Mouse (Mus musculus) heart, postnatal 0 days (tissue): ENCODE measurements at regions not wholly inside any gene's neighbourhood (a gene's known extent, or its start where the extent isn't known, plus 50 kb on each side); places are given as distances from the start of the nearest gene placed in this dataset.
A peak's percentile ranks its signal among the peaks of the same experiment; 100 is the strongest.

Source experiments
- ATAC-seq: fragments of 200-750 bp; cut with Nextera tagmentation; 2 replicates; pipeline ENCODE4 v1.8.0; 2017; ENCODE audit warnings: low read depth, moderate number of reproducible peaks, moderate library complexity; ENCODE audit not compliant: insufficient read depth
- DNase-seq: peaks from one replicate; pipeline ENCODE4 v3.0.0-alpha.2; 2016; ENCODE audit warnings: low spot score
- H3K27ac ChIP-seq: fragments of 300-500 bp; sonication (generic); 2 replicates; pipeline ENCODE4 v1.5.1; 2014; ENCODE audit warnings: low read depth, mild to moderate bottlenecking
- H3K27me3 ChIP-seq: fragments of 300-500 bp; sonication (generic); 2 replicates; pipeline ENCODE4 v1.6.1; 2014; ENCODE audit warnings: low read length, mixed read lengths; ENCODE audit not compliant: control insufficient read depth, insufficient read depth
- H3K36me3 ChIP-seq: fragments of 300-500 bp; sonication (generic); replicated peaks from 2 replicates; pipeline ENCODE4 v1.6.1; 2014; ENCODE audit warnings: low read length, mixed read lengths; ENCODE audit not compliant: control insufficient read depth, insufficient read depth
- H3K4me1 ChIP-seq: fragments of 300-500 bp; sonication (generic); 2 replicates; pipeline ENCODE4 v1.6.1; 2014; ENCODE audit warnings: antibody characterized with exemption; ENCODE audit not compliant: control insufficient read depth, insufficient read depth
- H3K4me2 ChIP-seq: fragments of 300-500 bp; sonication (generic); 2 replicates; pipeline ENCODE4 v1.6.1; 2014; ENCODE audit warnings: low read depth, mild to moderate bottlenecking, low read length, moderate library complexity
- H3K4me3 ChIP-seq: fragments of 300-500 bp; sonication (generic); 2 replicates; pipeline ENCODE4 v1.5.1; 2014; ENCODE audit warnings: low read depth, low read length
- H3K9ac ChIP-seq: fragments of 300-500 bp; sonication (generic); replicated peaks from 2 replicates; pipeline ENCODE4 v1.6.1; 2014; ENCODE audit warnings: low read depth, low read length, mixed read lengths
- H3K9me3 ChIP-seq: fragments of 300-500 bp; sonication (generic); replicated peaks from 2 replicates; pipeline ENCODE4 v1.6.1; 2016; ENCODE audit warnings: low read length; ENCODE audit not compliant: control insufficient read depth
- CTCF ChIP-seq: IDR thresholded peaks from 2 replicates; pipeline ENCODE4 v1.5.1; 2016; ENCODE audit warnings: antibody characterized with exemption, control low read depth, low read depth
- EP300 ChIP-seq: IDR thresholded peaks from 2 replicates; pipeline ENCODE4 v1.6.1; 2016; ENCODE audit warnings: antibody characterized with exemption, low read depth
- WGBS: fragments of 180-500 bp; shearing (Covaris S2); extraction: QIAGEN DNeasy Blood & Tissue Kit; methylation state at CpG from one replicate; pipeline ENCODE4 v1.1.7; 2014; 5-methylcytosine and 5-hydroxymethylcytosine counted together

DNA sequence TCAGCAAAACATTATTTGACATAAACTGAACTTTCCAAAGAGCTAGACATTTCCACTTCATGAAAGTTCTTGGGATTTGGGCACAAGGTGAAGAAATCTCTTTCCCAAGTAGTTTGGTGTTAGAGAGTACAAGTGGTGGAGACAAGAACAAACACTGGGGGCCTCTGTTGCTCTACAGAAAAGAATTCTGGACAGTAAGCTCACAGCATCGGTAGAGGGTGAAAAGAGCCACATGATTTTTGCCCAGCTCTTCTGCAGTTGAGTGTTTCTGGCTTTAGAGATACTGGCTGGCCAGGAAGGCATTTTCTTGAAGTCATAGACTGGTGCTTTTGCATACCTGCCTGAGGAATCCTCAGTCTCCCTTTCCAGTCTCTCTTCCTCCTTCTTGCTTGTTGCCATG is 127.8 kb downstream of the Stk31 start:
- no peak overlapping the region for H3K4me2 ChIP-seq
- no peak overlapping the region for H3K4me3 ChIP-seq
- H3K9me3 ChIP-seq, result no peaks in the 10 kb centered on the region
- 0% methylated on average over 1 of the region's 1 CpGs for WGBS
- no peak for ATAC-seq
- H3K36me3 ChIP-seq, result no peaks in the 10 kb centered on the region
- TF ChIP-seq CTCF, result peak; percentile 50
- TF ChIP-seq EP300, result no peak
- no peaks in the 10 kb centered on the region for H3K4me1 ChIP-seq
- peak; percentile 59 for DNase-seq
- H3K27me3 ChIP-seq, result no peaks in the 10 kb centered on the region
- H3K27ac ChIP-seq, result no peak overlapping the region
- no peak overlapping the region for H3K9ac ChIP-seq

DNA sequence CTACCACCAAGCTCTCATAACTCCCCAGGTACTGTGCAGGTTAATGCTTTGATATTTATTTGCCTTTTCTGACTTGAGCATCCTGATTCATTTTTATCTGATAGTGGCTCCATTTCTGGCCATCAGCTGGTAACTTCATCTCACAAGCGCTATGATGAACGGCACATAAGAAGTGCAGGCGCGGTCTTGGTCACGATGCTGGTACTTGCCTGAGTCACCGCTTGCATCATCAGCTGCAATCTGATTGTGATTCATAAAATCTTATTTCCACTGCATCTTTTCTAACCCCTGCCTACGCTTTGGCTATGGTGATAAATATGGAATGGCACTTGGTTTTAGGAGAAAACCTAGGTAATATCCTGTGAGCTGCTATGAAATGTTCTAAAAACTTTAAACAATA is 128.3 kb downstream of the Stk31 start:
- Histone ChIP-seq H3K27ac (no peak overlapping the region), H3K4me3 (no peak overlapping the region), H3K36me3 (no peaks in the 10 kb centered on the region), H3K4me2 (no peak overlapping the region), H3K27me3 (no peaks in the 10 kb centered on the region), H3K9me3 (no peaks in the 10 kb centered on the region), H3K9ac (no peak overlapping the region), H3K4me1 (no peaks in the 10 kb centered on the region)
- no peak for DNase-seq
- no peak for ATAC-seq
- TF ChIP-seq CTCF (no peak), EP300 (no peak)
- WGBS, result 80% methylated on average over 7 of the region's 7 CpGs

DNA sequence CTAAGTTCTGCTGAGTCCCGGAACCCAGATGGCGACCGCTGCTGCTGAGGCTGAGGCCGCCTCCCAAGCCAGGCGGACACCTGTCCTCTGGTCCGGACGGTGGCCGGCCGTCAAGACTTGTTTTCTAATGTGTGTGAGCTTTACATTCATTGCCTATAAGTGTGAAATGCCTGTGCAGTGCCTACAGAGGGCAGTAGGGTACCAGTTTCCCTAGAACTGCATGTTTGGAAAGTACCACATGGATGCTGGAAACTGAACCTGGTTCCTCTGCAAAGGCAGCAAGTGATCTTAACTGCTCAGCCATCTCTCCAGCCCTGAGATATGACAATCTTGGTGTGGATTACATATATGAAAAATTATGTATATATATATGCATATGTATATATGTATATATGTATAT is 138.6 kb downstream of the Stk31 start:
- ATAC-seq (no peak), DNase-seq (no peak)
- TF ChIP-seq CTCF (peak; percentile 18; the same call in 1 of the 2 replicates), EP300 (no peak)
- no peak overlapping the region for H3K4me3 ChIP-seq
- whole genome bisulfite sequencing, result 95% methylated on average over 6 of the region's 9 CpGs
- no peaks in the 10 kb centered on the region for H3K4me1 ChIP-seq
- no peaks in the 10 kb centered on the region for H3K9me3 ChIP-seq
- no peak overlapping the region for H3K4me2 ChIP-seq
- H3K36me3 ChIP-seq, result no peaks in the 10 kb centered on the region
- no peak overlapping the region for H3K27ac ChIP-seq
- H3K27me3 ChIP-seq, result no peaks in the 10 kb centered on the region
- H3K9ac ChIP-seq, result no peak overlapping the region

DNA sequence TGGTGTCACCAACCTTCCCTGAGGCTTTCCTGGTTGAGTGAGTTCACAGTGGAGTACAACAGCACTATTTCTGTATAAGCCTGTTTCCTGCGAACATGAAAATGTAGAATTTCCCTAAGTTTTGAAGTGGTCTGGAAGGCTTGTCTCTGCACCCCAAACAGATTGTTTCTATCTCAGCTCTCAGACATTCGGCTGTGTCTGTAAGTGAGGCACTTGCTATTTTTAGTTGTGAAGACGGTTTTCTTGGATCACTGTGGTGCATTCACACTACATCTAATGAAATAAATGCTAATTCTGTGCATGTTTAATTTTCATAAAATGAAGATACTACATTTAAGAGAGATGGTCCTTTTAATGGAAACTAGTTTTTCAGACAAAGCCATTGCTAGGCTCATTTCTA is 139.1 kb downstream of the Stk31 start:
- H3K9me3 ChIP-seq, result no peaks in the 10 kb centered on the region
- ATAC-seq (no peak), DNase-seq (no peak)
- H3K4me3 ChIP-seq, result no peak overlapping the region
- no peak overlapping the region for H3K9ac ChIP-seq
- H3K4me1 ChIP-seq, result no peaks in the 10 kb centered on the region
- H3K27me3 ChIP-seq, result no peaks in the 10 kb centered on the region
- H3K36me3 ChIP-seq, result no peaks in the 10 kb centered on the region
- TF ChIP-seq CTCF, result no peak
- TF ChIP-seq EP300, result no peak
- no peak overlapping the region for H3K27ac ChIP-seq
- 34% methylated on average over 3 of the region's 3 CpGs for WGBS
- no peak overlapping the region for H3K4me2 ChIP-seq

DNA sequence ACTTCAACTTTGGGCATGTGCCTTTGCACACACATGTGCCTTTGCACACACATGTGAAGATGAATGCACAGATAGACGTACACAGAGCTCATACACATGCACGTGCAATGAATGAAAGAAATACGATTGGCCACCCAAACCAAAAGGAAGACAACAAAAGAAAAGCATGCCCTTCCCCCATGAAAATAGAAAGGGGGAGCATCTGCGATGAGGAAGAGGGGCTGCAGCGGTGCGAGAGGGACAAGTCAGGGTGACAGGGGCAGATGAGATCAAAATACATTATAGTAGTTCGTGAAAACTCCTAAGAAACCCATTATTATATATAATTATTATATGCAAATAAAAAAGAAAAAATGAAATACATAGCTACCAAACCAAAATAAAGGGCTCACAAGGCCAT is 149.5 kb downstream of the Stk31 start:
- TF ChIP-seq CTCF (no peak), EP300 (no peak)
- 84% methylated on average over 7 of the region's 7 CpGs for WGBS
- DNase-seq (no peak), ATAC-seq (no peak)
- H3K9ac ChIP-seq, result no peak overlapping the region
- no peak overlapping the region for H3K4me3 ChIP-seq
- H3K9me3 ChIP-seq, result no peaks in the 10 kb centered on the region
- no peaks in the 10 kb centered on the region for H3K36me3 ChIP-seq
- H3K27me3 ChIP-seq, result no peaks in the 10 kb centered on the region
- H3K4me1 ChIP-seq, result no peaks in the 10 kb centered on the region
- H3K27ac ChIP-seq, result no peak overlapping the region
- no peak overlapping the region for H3K4me2 ChIP-seq

DNA sequence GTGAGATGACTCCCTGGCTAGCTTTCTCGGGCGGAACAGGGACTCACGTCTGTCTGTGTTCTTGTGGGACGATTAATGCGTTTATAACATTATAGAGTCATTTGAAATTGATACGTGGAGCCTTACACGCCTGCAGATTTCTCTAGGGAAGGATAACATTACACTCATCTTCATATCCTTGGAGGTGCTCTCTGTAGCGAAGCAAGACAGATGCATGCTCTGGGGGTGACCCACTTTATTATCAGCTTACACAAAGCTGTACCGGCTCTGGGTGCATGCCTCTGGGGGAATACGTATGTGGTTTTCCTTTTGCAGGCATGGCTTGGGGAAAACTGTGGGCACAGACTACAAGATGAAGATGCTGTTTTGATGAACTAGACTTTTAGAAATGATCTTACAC is 159.7 kb downstream of the Stk31 start:
- ATAC-seq, result no peak
- no peak overlapping the region for H3K9ac ChIP-seq
- no peak overlapping the region for H3K27ac ChIP-seq
- no peak overlapping the region for H3K4me3 ChIP-seq
- no peaks in the 10 kb centered on the region for H3K27me3 ChIP-seq
- TF ChIP-seq CTCF (no peak), EP300 (no peak)
- no peaks in the 10 kb centered on the region for H3K4me1 ChIP-seq
- H3K9me3 ChIP-seq, result no peaks in the 10 kb centered on the region
- no peak overlapping the region for H3K4me2 ChIP-seq
- H3K36me3 ChIP-seq, result no peaks in the 10 kb centered on the region
- no peak for DNase-seq
- WGBS, result 86% methylated on average over 10 of the region's 10 CpGs
